Mouse (Mus musculus): Measurements from ENCODE around the gene Cx3cr1.

GRCm38 (mm10) chr9:119902410-119903151 lies 167.1 kb downstream of the Cx3cr1 start:
- no peak for TF ChIP-seq USF1 (IDR thresholded peaks at IDR 0.05; ENCODE audit: low read depth)
- TF ChIP-seq POLR2A (IDR thresholded peaks at IDR 0.05; ENCODE audit: insufficient read length, low read depth) = no peak
- no peak for TF ChIP-seq E2F4 (IDR thresholded peaks at IDR 0.05; ENCODE audit: insufficient read depth)
- no peak for TF ChIP-seq POLR2AphosphoS2 (IDR thresholded peaks at IDR 0.05; ENCODE audit: insufficient read length, low read depth)
- TF ChIP-seq MYOD1 (IDR thresholded peaks at IDR 0.05; ENCODE audit: control insufficient read depth in 1 of 3, insufficient read length in 2 of 3, low read depth in 2 of 3) = no peak
- no peak for TF ChIP-seq MAX (IDR thresholded peaks at IDR 0.05; ENCODE audit: low read depth)
- no peak for TF ChIP-seq TCF3 (IDR thresholded peaks at IDR 0.05; ENCODE audit: insufficient read length, low read depth)
- no peak for TF ChIP-seq MYOG (IDR thresholded peaks at IDR 0.05; ENCODE audit: control insufficient read depth in 1 of 3, insufficient read depth in 1 of 3, insufficient read length in 2 of 3, low read depth in 2 of 3)
